Mouse (Mus musculus): ENCODE measurements around the gene Mpo.

- TF ChIP-seq CTCF (IDR thresholded peaks at IDR 0.05; ENCODE audit: borderline replicate concordance, insufficient read depth, low read depth, low read length) (no peak), POLR2A (IDR thresholded peaks at IDR 0.05; ENCODE audit: borderline replicate concordance, insufficient read depth, low read length) (no peak)
Measured at GRCm38 (mm10) chr11:87790088-87790487, 3.3 kb upstream of the Mpo start.
